Mouse (Mus musculus) left cerebral cortex, postnatal 10 days (tissue): ENCODE data around the gene Gm6034. TPM values are rescaled to one million over a fixed set of nuclear protein-coding genes. Genes with fewer than 3 reads are reported as not detected.

Experiments
- total RNA-seq, 2 experiments: library from RNA; stranded (reverse); gene quantifications; 2 replicates each; pipeline ENCODE4 v1.2.3; 2021

Gm6034 gene
- total RNA-seq, 2 experiments from 2014 or later, result not detected

Other genes starting within 250 kb of the Gm6034 start
- gene Ier3, start 221.3 kb upstream of the Gm6034 start, total RNA-seq, result 1 to 10 TPM; 5.4 to 5.8 TPM
- 100 to 1,000 TPM; 171 to 178 TPM for gene Flot1, start 219.7 kb upstream of the Gm6034 start, total RNA-seq
- gene Tubb5, start 204.7 kb upstream of the Gm6034 start, total RNA-seq, result 1,000 to 10,000 TPM; 1,429 to 1,573 TPM
- gene Mdc1, start 201.4 kb upstream of the Gm6034 start, total RNA-seq, result 10 to 100 TPM; 12.5 to 19.1 TPM
- gene Nrm, start 181.6 kb upstream of the Gm6034 start, total RNA-seq, result 10 to 100 TPM in 1 of 2 experiments, 1 to 10 TPM in 1; 6.0 to 11.8 TPM
- 10 to 100 TPM; 20.6 to 23.6 TPM for gene Ppp1r18, start 177.4 kb upstream of the Gm6034 start, total RNA-seq
- 10 to 100 TPM; 29.1 to 31.0 TPM for gene Dhx16, start 163.1 kb upstream of the Gm6034 start, total RNA-seq
- 10 to 100 TPM; 61.5 to 72.4 TPM for gene 2310061I04Rik, start 145.5 kb upstream of the Gm6034 start, total RNA-seq
- gene Atat1, start 132.9 kb upstream of the Gm6034 start, total RNA-seq, result 100 to 1,000 TPM; 105 to 111 TPM
- gene Mrps18b, start 126.6 kb upstream of the Gm6034 start, total RNA-seq, result 10 to 100 TPM; 50.4 to 52.0 TPM
- gene Ppp1r10, start 126.5 kb upstream of the Gm6034 start, total RNA-seq, result 10 to 100 TPM; 57.2 to 66.5 TPM
- 10 to 100 TPM; 73.5 to 78.0 TPM for gene Abcf1, start 73.2 kb upstream of the Gm6034 start, total RNA-seq
- 100 to 1,000 TPM; 133 to 141 TPM for gene Gnl1, start 63.1 kb upstream of the Gm6034 start, total RNA-seq
- gene Prr3, start 62.7 kb upstream of the Gm6034 start, total RNA-seq, result 10 to 100 TPM; 64.3 to 66.3 TPM
- under 1 TPM; 0.49 to 0.57 TPM for gene H2-T24, start 22.4 kb upstream of the Gm6034 start, total RNA-seq
- 1 to 10 TPM; 2.3 to 2.7 TPM for gene H2-T23, start 10.1 kb upstream of the Gm6034 start, total RNA-seq
- 1 to 10 TPM; 5.7 to 6.1 TPM for gene H2-T22, start 214 bp upstream of the Gm6034 start, total RNA-seq
- gene Gm11127, start 15.4 kb downstream of the Gm6034 start, total RNA-seq, result not detected
- not detected for gene Gm19684, start 78.7 kb downstream of the Gm6034 start, total RNA-seq
- gene Gm7030, start 86.5 kb downstream of the Gm6034 start, total RNA-seq, result not detected
- not detected for gene Gm8909, start 125.6 kb downstream of the Gm6034 start, total RNA-seq
- not detected for gene H2-T3, start 147.3 kb downstream of the Gm6034 start, total RNA-seq
- 10 to 100 TPM; 43.0 to 51.8 TPM for gene Rpp21, start 215.1 kb downstream of the Gm6034 start, total RNA-seq
- gene Trim39, start 229.3 kb downstream of the Gm6034 start, total RNA-seq, result 10 to 100 TPM; 18.9 to 19.7 TPM
- not detected for gene H2-M10.2, start 243.5 kb downstream of the Gm6034 start, total RNA-seq